Mouse (Mus musculus) ES-Bruce4 (cell line): Measurements from ENCODE around the gene Fbn1.

Experiments
- CTCF ChIP-seq: IDR thresholded peaks from one replicate; pipeline ENCODE4 v1.8.1; 2011; ENCODE audit warnings: low read depth, low read length
- EP300 ChIP-seq: IDR thresholded peaks from 2 replicates; pipeline ENCODE4 v1.6.1; 2011; ENCODE audit warnings: low read depth, low read length; ENCODE audit not compliant: insufficient read depth
- POLR2A ChIP-seq: IDR thresholded peaks from one replicate; pipeline ENCODE4 v1.8.1; 2011; ENCODE audit warnings: low read length; ENCODE audit not compliant: insufficient read depth

DNA sequence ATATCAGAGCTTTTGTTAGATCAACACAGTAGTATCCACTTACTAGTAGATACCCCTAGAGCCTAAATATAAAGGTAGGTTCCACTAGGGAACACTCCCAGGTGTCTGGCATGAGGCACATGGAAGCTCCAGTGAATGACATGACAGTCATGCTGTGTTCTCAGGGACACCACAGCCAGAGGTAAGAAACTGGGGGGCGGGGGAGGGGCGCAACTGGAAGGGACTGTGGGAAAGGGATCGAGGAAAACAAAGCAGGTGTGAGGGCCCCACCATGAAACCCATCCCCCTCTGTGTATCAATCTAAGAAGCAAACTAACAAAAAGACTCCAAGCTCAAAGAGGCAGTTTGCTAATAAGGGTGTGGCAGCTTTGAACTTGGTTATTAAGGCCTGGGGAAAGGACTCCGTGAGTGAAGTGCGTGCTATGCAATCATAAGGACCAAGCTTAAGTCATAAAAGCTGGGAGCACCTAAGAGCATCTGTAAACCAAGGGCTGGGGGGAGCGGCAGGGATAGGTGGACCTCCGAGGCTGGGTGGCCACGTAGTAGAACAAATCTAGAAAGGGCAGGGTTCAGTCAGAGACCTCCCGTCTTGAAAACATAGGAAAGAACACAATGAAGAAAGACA, 60.4 kb downstream of the Fbn1 start:
- TF ChIP-seq CTCF = no peak
- TF ChIP-seq POLR2A = no peak
- no peak for TF ChIP-seq EP300
